Mouse (Mus musculus): ENCODE data around the gene Dars.

GRCm38 (mm10) chr1:128460780-128461179 lies 43.6 kb upstream of the Dars start:
- TF ChIP-seq CTCF (IDR thresholded peaks at IDR 0.05; ENCODE audit: low read depth) (no peak), EP300 (IDR thresholded peaks at IDR 0.05; ENCODE audit: low read depth) (no peak)

All from liver, postnatal 0 days (tissue).